Mouse (Mus musculus): ENCODE data around the gene Stum.

DNA sequence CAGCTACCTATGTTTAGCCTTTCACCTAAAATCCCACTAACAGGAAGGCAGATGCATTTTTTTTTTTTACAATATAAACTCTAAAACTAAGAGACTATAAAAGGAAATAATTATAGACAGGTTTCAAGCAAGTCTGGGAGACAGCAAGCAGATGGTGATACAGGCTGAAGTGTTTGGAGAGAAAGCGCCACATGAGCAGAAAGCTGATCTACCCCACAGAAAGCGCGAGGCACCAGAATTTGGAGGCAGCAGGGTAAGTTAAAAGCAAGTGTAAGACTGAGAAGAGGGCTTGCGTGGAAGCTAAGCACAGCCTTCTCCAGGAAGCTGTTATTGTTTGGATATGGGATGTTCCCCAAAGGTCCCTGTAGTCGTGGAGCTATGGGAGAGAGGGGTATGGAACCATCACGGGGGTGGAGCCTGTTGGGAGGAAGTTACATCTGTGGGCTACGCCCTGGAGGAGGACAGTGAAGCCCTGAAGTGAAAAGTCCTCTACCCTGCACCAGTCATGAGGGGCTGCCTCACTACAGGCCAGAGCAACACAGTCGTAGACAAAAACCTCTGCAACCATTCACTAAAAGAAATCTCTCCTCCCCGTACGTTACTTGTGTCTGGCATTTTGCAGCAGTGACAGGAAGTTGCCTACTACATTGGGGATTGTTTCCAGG is 34.2 kb upstream of the Stum start:
- TF ChIP-seq GATA1 (IDR thresholded peaks at IDR 0.05; ENCODE audit: borderline replicate concordance, low read length): no peak
- TF ChIP-seq TAL1 (conservative IDR thresholded peaks at IDR 0.05; ENCODE audit: low read depth, low read length): no peak
- TF ChIP-seq CTCF (IDR thresholded peaks at IDR 0.05; ENCODE audit: low read depth, low read length): no peak
- TF ChIP-seq POLR2AphosphoS5 (IDR thresholded peaks at IDR 0.05; ENCODE audit: insufficient replicate concordance, low read depth, low read length): no peak
